Mouse (Mus musculus) cerebellum, adult 9-11 months (tissue): ENCODE measurements around the gene Ankrd34c.

Source experiments
- DNase-seq: peaks from one replicate; pipeline ENCODE4 v3.0.0; 2022

The Ankrd34c gene

GRCm38 (mm10) chr9:89738295-89738694, at the start of gene Ankrd34c:
TSS of gene Ankrd34c (minus strand) at chr9:89738475.
- no peak for DNase-seq

DNA sequence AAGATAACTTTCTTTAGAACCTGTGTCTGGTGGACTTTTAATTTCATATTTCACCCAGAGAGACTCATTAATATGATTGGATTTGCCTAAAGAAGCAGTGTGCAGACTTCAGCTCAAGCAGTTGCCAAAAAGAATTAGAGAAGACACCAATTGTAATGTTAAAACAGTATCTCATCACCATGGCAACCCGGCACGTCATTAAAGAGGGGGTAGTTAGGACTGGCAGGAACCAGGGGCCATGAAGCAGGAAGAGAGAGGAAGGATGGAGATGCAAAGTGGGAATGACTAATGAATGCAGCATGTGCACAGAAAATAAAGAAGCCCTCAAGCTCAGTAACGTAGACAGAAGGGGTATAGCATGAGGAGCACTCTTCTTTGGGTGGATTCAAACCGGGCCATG, 49.3 kb upstream of the Ankrd34c start:
- DNase-seq, result no peak

GRCm38 (mm10) chr9:89781395-89781927, 43.2 kb upstream of the Ankrd34c start:
- DNase-seq, result no peak

GRCm38 (mm10) chr9:89779237-89779636, 41.0 kb upstream of the Ankrd34c start:
- no peak for DNase-seq

DNA sequence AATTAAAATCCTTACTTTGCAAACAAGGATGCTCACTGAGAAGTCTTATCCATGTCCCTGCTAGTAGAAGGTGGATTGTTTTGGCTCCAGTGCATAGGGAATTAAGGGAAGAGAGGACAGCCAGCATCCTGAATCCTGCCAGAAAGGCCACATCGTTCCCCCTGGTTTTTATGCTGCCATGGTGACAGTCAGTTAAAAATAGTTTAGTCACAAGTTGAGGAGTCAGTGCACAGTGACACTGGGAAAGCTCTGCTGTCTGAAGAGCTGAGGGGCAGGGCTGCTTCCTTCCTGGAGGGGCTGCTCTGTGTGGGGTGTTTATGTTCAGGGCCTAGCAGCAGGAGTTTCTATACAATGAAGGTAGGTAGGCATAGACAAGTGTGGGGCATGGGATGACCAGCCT, 32.9 kb upstream of the Ankrd34c start:
- peak; percentile 15 for DNase-seq

DNA sequence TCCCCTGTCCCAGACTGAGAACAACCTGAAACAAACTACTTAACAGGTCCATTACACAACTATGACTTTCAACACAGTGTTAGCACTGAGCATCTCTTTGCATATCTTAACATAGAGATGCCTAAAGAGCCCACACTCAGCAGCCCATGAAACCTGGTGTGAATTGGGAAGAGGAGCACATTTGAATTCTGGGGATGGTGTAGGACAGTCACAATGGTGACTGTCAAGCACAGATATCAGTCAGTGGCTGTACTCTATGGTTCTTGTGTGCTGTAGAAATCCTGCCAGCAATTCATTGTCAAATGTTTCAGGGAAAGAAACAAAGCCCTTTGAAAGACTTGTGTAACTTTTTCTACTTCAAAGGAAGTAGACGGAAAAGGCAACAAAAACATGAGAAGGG, 23.7 kb upstream of the Ankrd34c start:
- no peak for DNase-seq

GRCm38 (mm10) chr9:89758569-89758968, 20.3 kb upstream of the Ankrd34c start:
- DNase-seq, result no peak

GRCm38 (mm10) chr9:89758139-89758538, 19.9 kb upstream of the Ankrd34c start:
- no peak for DNase-seq

- DNase-seq, result no peak
These were observed 19.3 kb upstream of the Ankrd34c start for GRCm38 (mm10) chr9:89757571-89757970.

- no peak for DNase-seq
These were observed 1.8 kb upstream of the Ankrd34c start for GRCm38 (mm10) chr9:89740041-89740440.

GRCm38 (mm10) chr9:89737888-89738287, 387 bp downstream of the Ankrd34c start:
- no peak for DNase-seq

GRCm38 (mm10) chr9:89736932-89737705, 1.2 kb downstream of the Ankrd34c start:
- DNase-seq, result no peak

DNA sequence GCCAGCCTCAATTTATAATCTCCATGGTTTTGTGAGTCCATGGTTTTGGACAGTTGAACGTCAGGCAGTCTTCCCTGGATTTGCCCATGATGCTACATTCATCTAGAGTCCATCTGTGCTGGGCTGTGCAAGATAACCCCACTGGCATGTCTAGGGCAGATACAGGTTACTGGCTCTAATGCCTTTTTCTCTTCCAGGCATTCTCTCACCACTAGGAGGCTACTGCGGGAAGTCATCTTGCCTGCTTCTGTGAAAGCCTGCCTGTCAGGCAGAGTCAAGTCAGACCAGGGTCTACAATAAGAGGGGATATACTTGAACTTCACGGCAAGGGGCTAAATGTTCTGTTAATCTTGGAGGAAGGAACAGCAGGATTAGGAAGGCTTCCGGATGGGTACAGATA, 31.4 kb downstream of the Ankrd34c start:
- no peak for DNase-seq

GRCm38 (mm10) chr9:89705197-89705533, 33.1 kb downstream of the Ankrd34c start:
- no peak for DNase-seq

DNA sequence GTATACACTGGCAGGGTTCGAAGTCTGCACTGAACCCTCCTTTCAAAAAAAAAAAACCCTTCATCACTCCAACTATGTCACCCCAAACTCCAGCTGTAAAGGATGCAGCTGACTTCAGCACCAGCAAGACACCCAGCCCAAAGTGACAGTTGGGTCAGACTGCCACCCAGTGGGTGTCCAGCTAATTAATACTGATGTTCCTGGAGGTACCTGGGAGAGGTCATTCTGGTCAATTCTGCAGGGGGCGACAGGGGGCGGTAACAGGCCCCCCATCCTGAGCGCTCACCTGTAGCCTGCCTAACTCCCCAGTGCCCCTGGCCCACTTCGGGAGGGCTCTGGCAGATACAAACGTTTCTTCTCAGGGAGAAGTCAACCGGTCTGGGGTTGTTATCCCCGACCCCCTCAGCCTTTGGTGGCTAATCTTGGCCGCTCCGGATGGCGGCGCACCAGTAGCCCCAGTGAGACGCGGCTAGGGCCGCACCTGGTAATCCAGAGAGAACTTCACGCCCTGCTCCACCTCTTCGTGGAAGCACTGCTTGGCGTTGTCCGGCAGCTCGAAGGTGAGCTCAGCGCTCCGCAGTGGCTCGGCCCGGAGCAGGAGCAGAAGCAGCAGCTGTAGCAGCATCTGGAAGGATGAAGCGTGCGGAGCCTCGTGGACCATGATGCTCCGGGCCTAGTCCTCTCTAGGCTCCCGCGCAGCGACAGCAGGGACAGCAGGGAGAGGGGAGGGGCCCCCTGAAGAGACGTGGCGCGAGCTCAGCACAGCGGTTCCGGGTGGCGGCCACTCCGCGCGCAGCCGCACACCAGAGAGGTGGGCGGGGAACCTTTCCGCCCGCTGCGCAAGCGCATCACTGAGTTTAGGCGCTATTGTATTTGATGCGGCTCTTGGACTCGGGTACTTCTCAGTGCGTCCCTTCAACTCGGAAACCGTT, 33.7 kb downstream of the Ankrd34c start, which contains the start of gene Tmed3:
TSS of gene Tmed3 (minus strand) at position 804 of the 932 bp plus-strand sequence.
- peak; percentile 91 for DNase-seq

GRCm38 (mm10) chr9:89700910-89701457, 37.3 kb downstream of the Ankrd34c start:
- no peak for DNase-seq

DNA sequence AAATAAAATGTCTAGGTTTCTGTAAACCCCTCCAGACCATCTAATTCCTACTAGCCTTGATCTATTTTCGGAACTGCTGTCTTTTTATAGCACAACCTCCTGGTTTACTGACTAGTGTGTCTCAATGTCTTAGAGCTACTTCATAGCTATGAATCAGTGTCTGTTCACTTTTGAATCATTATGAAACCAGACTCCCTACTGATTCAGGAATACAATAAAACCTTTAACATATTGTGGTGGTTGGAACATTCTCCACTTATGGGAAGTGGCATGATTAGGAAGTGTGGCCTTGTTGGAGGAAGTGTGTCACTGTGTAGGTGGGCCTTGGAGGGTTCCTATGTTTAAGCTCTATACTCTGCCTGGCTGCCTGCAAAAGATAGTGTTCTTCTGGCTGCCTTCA, 43.1 kb downstream of the Ankrd34c start:
- no peak for DNase-seq

DNA sequence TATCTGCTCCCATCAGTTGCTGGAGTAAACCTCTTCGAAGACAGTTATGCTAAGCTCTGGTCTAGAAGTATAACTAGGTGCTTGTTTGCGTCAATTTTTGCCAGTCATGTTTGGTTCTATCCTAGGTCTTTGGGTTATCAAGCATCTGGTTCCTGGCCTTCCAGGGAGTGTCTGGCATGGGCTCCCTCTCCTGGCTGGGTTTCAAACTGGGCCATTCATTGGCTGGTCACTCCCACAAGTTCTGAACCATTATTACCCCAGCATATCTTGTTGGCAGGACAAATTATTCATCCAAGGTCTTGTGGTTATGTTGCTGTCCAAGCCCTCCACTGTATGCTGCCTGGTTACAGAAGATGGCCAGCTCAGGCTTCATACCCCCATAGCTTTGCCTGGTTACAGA, 44.6 kb downstream of the Ankrd34c start:
- DNase-seq, result no peak

DNA sequence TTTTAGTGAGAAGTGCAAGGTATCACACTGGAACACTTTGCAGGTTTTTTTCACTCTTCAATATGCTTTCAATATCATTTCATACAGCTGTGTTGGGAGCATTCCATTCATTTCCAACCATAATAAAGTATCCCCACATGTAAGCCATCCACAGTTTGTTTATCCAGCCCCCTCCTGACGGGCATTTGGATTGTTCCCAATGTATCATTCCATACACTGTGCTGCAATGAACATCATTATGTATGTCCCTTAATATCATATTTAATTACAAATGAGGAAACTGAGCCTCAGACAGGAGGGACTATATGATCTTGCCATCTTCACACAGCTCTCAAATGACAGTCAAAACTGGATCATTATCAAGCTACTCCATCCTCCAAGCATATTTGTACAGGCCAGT, 49.1 kb downstream of the Ankrd34c start:
- no peak for DNase-seq

- DNase-seq, result no peak
These were observed 50.6 kb downstream of the Ankrd34c start for GRCm38 (mm10) chr9:89687503-89688226.

DNA sequence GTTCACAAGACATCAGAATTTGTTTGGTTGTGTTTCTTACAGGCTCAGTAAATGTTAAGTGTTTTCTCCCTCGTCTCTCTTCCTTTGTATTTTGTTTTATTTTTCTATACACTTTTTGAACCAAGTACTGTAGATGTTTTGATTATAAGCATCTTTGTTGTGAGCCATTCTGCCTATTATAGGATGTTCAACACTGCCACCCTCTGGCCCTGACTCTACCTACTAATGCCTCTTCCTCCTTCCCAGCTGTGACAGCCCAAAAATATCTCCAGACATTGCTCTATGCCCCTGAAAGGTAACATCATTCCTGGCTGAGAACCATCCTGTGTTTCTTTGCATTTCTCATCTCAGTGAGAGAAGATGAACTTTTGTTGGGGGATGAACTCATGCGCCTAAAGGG, 52.0 kb downstream of the Ankrd34c start:
- no peak for DNase-seq

GRCm38 (mm10) chr9:89678974-89679373, 59.3 kb downstream of the Ankrd34c start:
- DNase-seq, result no peak
